Mouse (Mus musculus) cerebellum, adult (tissue): ENCODE results near the gene Rab3gap1.
"Not testable (repeated sequence)": the region's sequence is repeated elsewhere in the genome, so short reads cannot be mapped to it uniquely, and the experiment has no call there.

ENCODE experiments used
- ATAC-seq: cut with Nextera tagmentation; 2 replicates; pipeline ENCODE4 v1.9.2; 2017; ENCODE audit warnings: mild to moderate bottlenecking, moderate library complexity, mixed read lengths; ENCODE audit not compliant: insufficient number of reproducible peaks, low FRiP score, low TSS enrichment

The Rab3gap1 gene

GRCm38 (mm10) chr1:127915316-127915715 lies 46.7 kb downstream of the Rab3gap1 start:
- no peak for ATAC-seq

GRCm38 (mm10) chr1:127915802-127916201 lies 47.2 kb downstream of the Rab3gap1 start:
- ATAC-seq, result no peak

GRCm38 (mm10) chr1:127933405-127933804 lies 64.8 kb downstream of the Rab3gap1 start:
- ATAC-seq, result no peak

DNA sequence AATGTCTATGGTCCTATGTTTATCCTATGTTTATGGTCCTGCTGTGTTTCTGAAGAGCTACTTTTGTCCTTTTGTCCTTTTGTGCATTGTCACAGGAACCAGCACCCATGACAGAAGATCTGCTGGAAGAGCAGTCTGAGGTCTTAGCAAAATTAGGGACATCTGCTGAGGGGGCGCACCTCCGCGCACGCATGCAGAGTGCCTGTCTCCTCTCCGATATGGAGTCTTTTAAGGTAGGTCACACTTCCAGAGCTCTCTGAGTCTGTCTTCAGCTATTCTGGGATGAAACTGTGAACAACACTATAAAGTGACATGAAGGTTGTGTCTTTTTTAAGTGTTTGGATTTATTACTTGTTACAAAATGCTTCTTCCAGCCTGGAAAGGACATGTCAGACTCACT lies 65.7 kb downstream of the Rab3gap1 start:
- no peak for ATAC-seq

DNA sequence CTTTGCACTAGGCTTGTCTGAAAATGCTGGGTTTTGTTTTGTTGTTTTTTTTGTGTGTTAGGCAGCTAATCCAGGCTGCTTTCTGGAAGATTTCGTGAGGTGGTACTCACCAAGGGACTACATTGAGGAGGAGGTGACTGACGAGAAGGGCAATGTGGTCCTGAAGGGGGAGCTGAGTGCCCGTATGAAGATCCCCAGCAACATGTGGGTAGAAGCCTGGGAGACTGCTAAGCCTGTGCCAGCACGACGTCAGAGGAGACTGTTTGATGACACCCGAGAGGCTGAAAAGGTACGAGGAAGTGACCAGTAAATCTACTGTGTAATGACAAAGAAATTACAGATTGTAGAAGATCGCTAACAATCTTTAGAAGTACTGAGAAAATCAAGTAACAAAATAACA lies 68.7 kb downstream of the Rab3gap1 start:
- ATAC-seq, result no peak

DNA sequence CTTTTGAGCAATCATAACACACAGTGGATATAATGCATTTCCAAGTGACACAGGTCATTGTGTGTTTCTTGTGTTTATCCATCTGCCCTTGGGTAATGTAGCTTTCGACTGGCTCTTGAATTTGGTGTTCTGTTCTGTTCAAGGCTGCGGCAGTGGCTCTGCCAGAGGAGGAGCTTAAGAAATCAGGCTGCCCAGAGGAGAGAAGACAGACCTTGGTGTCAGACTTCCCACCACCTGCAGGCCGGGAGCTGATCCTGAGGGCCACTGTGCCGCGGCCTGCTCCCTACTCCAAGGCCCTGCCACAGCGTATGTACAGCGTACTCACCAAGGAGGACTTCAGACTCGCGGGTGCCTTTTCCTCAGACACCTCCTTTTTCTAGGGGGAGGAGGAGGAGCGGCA lies 73.7 kb downstream of the Rab3gap1 start:
- ATAC-seq, result no peak

DNA sequence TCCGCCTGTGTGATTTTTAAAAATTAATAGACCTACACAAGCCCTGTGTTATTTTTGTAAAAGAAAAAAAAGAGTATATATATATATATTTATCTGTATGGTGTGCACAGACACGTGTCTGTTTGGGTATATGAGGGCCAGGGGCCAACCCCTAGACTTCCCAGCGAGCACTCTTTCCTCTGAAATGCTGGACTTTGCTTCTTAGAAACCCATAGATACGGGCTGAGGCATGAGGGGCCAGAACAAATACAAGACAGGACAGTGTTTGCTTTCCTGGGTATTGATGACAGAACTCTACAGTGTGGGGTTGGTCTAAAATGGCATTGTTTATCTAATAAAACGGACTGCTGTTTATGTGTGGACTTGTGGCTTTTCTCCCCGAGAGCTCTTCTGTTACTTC lies 74.9 kb downstream of the Rab3gap1 start:
- no peak for ATAC-seq

DNA sequence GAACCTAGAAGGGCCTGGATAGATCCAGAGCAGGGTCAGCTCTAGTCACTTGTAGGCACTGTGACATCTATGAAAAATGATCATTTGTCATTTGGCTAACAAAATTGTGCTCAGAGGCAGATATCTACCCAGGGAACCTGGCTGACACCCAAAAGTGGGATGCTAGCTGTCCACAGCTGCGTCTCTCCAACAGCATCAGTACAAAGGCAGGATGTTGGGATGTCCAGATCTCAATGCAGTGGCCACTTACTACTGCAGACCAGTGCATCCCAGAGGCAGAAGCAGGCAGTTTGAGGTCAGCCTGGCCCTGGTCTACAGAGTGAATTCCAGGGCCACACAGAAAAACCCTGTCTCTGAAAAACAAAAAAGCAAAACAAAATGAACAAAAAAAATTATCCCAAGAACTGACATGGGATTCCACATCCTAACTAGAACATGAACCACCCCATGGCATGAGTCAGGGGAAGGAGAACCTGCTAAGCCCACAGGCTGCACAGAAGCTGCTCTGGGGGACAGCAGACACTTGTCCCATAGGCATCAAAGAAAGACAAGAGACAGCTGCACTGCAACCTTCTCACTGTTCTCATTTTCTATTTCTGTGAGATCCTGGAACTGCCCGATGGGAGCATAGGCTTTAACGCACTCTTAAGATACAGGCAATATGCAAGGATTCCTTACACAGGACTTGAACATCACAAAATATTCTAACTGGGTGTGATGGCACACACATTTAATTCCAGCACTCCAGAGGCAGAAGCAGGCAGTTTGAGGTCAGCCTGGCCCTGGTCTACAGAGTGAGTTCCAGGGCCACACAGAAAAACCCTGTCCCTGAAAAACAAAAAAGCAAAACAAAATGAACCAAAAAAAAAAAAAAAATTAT lies 77.4 kb downstream of the Rab3gap1 start:
- ATAC-seq, result no peak

DNA sequence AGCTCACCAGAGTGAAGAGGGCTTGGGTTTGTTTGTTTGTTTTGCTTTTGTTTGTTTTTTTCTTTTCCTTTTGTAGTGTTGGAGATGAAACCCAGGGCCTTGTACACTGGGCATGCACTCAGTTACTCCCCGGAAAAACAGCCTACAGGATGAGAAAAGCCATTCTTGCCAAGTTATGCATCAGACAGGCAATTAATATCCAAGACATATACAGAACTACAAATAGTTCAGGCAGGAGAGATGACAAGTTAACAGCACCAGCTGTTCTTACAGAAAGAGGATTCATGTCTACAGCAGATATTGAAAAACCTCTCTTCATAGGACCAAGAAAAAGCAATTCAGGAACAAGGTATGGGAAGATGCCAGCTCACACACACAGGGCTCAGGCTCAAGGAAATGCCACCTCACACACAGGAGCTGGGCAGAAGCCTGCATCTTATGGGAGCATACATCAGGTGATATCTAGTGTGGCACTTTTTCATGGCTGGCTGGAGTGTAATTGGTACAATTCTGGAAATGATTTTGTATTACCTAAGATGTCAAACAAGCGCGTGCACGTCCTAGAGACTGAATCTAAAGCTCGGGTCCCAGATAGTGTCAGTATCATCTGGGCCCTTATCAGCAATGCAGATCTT lies 78.2 kb downstream of the Rab3gap1 start:
- no peak for ATAC-seq

- ATAC-seq, result no peak
These were observed 80.2 kb downstream of the Rab3gap1 start for GRCm38 (mm10) chr1:127948748-127949147.

- ATAC-seq, result no peak
These were observed 83.7 kb downstream of the Rab3gap1 start for GRCm38 (mm10) chr1:127952276-127952675.

- ATAC-seq, result not testable (repeated sequence)
These were observed 85.6 kb downstream of the Rab3gap1 start for GRCm38 (mm10) chr1:127954198-127954597.

- no peak for ATAC-seq
These were observed 86.2 kb downstream of the Rab3gap1 start for GRCm38 (mm10) chr1:127954800-127955199.

DNA sequence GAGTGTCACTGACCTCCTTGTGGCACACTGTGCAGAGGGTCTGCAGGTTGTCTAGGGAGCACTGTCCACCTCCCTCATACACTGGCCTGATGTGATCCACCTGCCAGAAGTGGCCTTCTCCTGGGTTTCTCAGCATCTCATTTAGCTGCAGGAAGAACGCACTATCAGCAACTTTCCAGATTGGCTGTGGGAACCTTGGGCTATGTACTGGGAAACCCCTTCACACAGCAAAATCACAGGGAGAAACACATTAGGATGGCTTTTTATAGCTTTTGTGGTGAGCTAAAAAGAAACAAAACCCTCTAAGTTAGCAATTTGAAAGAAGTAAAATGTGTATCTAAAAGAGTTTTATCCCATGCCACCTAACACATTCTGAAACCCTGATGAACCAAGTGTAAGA lies 88.0 kb downstream of the Rab3gap1 start:
- no peak for ATAC-seq

GRCm38 (mm10) chr1:127958801-127959200 lies 90.2 kb downstream of the Rab3gap1 start:
- ATAC-seq, result no peak

- no peak for ATAC-seq
These were observed 90.7 kb downstream of the Rab3gap1 start for GRCm38 (mm10) chr1:127959312-127959718.

DNA sequence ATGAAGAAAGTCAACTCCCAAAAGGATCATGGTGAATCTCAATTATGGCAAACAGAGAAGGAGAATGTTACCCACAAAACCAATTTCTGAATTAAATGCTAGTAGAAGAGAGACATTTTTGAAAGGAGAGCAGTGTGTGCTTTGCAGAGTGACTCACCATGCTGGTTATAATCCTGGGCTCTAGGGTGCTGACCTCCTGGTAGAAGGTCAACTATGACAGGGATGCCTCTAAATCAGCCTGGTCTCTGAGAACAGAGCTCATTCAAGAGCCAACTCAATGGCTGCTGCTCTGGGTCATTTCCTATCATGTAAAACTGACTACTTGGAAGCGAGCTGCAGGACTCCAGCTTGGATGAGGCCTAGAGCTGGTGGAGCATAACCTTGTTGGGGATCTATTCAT lies 92.6 kb downstream of the Rab3gap1 start:
- no peak for ATAC-seq

DNA sequence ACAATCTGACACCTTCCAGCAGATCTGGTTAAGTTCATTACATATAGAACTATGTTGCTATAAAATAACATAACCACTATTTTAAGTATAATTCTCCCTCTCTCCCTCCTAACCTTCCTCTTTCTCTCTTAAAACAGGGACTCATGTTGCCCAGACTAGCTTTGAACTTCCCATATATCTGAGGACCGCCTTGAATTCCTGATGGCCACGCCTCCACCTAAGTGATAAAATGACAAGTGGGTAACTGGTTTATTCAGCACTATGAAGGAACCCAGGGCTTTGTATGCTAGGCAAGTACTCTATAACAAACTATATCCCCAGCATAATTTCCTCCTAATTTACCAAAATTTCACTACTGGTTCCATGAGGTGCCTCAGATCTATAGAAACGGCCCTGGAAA lies 94.8 kb downstream of the Rab3gap1 start:
- no peak for ATAC-seq

DNA sequence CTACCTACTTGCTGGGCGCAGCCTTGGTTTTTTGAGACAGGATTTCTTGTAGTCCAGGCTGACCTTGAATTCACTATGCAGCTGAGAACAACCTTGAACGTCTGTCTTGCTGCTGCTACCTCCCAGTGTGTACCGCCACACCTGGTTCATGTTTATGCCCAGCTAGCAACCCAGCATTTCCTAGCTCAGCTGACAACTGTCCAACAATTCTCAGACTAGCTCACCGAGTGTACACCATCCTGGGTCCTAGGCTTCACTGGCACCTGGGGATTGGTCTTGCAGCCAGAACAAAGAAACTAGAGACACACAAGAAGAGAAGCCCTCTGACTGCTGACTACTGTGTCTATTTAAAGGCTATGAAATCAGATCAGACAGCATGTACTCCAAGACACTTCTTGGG lies 102.3 kb downstream of the Rab3gap1 start:
- no peak for ATAC-seq

GRCm38 (mm10) chr1:127974082-127974481 lies 105.5 kb downstream of the Rab3gap1 start:
- no peak for ATAC-seq

DNA sequence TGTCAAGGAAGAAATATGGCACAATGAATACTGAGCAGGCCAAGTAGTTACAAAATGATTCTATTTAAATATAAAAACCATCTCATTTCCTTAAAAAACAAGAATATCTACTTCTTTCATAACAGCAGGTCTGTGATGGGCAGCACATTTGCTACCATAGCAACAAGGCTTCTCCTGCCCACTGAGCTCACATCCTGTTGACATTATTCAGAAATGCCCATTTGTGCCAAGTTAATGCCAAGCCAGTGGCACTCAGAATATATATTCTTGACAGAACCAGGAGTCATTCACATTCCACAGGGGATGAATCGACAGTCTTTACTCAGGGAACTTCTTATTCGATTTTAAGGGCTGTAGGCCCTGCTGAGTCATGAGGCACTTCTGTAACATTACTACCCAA lies 107.1 kb downstream of the Rab3gap1 start:
- ATAC-seq, result no peak

GRCm38 (mm10) chr1:127976106-127976505 lies 107.5 kb downstream of the Rab3gap1 start:
- no peak for ATAC-seq
